Mouse (Mus musculus) left cerebral cortex, adult 18-20 months (tissue): ENCODE data around the gene Wfdc8. TPM values are rescaled to one million over a fixed set of nuclear protein-coding genes. Genes with fewer than 3 reads are reported as not detected.
"Not testable (repeated sequence)": the region's sequence is repeated elsewhere in the genome, so short reads cannot be mapped to it uniquely, and the experiment has no call there.

Experiments
- DNase-seq, 2 experiments: peaks; one replicate each; pipeline ENCODE4 v3.0.0; 2021 to 2022; ENCODE audit warnings: low spot score in 2 of 2, mixed read lengths in 1 of 2
- long read RNA-seq, 2 experiments: library from polyadenylated mRNA; stranded (forward); transcript quantifications; one replicate each; pipeline ENCODE4 v2.0.0; 2021
- total RNA-seq, 2 experiments: library from RNA; stranded (reverse); gene quantifications; 2 replicates each; pipeline ENCODE4 v1.2.3; 2021

The Wfdc8 gene
- not detected for total RNA-seq
- long read RNA-seq, experiment 1 = 0 reads
- long read RNA-seq, experiment 2 = 0 reads

DNA sequence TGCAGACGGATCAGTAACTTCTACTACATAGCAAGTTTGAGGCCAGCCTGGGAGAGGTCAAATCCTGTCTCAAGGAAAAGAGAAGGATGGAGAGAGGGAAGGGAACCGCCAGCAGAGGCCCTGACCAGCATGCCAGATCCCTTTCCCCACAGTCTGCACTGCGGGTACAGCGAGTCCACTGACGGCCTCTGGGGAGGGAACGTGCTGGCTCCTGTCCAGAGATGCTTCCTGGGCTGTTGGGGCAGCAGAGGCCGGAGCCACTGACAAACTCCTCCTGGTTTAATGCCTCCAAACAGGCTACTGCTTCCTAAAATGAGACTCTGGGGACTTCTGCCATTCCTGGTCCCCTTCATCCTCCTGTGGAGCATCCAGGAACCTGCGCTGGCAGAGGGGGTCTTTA, at the start of gene Wfdc8, which contains the start of gene Wfdc6b:
TSS of gene Wfdc8 (minus strand) at position 156 of the 400 bp plus-strand sequence.
TSS of gene Wfdc6b (plus strand) at position 52 of the 400 bp plus-strand sequence.
- DNase-seq = not testable (repeated sequence)

DNA sequence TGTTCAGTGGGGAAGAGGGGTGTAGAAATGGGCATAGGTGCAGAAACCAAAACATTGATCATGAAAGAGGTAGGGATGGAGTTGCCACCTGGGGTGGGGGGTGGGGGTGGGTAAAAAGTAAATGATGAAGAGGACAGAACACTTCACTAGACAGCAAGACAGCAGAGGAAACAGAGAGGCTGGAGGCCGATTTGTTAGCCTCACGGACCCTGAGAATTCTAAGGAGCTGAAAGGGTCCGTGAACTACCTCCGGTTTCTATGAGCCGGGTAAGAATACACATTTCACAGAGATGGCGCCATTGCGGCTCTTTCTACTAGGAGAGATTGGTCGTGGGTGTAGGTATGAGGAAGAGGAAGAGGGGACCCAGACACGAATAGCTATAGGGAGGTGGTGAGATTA, 43.1 kb upstream of the Wfdc8 start, which contains the start of gene Wfdc9:
TSS of gene Wfdc9 (minus strand) at position 101 of the 400 bp plus-strand sequence.
- DNase-seq = no peak

DNA sequence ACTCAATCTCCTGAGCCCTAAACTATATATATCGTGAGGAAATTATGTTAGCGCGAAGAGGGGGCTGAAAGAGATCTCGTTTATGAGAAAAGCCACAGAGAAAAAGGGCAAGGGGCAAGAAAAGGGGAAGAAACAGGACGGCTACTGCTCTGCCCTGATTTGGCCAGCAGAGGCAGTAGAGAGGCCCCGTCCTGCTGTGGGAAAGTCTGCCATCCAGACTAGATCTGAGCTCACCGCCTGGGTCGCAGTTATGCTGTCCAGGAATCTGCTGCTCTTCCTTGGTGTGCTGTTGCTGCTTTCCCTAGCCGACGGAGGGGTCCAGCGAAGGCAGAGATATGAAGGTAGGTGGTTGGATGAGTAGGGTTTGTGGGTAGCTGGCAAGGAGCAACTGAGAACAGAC, 42.4 kb upstream of the Wfdc8 start, which contains the start of gene Wfdc10:
TSS of gene Wfdc10 (plus strand) at position 189 of the 400 bp plus-strand sequence.
- DNase-seq = peak in 1 of 2 experiments; percentile 35

DNA sequence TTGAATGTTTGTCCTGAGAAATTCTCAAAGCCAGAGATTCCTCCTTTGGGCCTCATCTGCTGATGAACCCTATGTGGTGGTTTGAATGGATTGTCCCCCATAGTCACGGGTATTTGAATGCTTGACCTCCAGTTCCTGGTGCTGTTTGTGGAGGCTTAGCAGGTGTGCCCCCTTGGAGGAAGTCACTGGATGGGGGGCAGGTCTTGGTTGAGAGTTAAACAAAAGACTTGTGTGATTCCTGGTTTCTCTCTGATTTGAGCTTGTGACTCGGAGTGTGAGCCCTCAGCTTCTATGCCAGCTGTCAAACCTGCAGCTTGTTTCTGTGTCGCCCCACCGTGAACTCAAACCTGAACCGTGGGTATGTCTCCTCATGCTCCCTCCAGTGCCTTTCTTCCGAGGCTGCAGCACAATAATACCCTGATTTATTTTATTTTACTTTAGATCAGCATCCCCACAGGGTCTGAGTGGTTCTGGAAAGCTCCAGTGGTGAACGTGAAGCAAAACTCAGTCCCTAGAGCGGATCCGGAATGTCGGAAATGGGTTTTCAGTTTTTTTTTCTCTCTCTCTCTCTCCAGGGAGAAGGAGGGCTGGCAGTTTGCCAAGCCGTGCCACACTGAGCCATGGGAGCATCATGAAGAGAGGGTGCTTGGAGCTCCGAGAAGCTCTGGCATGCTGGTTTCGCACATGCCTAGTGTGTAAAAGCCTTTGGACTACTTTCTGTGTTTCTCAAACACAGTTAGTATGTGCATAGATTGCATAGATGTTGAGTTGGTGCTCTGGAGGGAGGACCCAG, 28.7 kb upstream of the Wfdc8 start:
- peak in 1 of 2 experiments; percentile 4 for DNase-seq

DNA sequence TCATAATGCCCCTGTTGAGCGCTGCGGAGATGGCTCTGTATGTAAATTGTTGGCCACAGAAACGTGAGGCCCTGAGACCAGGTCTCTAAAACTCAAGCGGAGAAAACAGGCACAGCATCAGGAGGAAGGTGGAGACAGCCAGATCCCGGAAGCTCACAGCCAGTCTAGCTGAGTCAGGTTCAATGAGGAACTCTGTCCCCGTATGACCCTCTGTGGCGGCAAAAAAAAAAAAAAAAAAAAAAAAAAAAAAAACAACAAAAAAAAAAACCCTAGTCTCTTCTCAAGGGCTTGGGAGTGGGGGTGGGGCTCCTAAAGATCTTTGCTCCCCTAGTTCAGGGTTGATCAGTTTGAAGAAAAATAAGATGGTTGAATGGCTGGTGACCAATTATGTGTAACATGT, 27.7 kb upstream of the Wfdc8 start:
- DNase-seq = no peak

- DNase-seq = no peak
Observed at GRCm38 (mm10) chr2:164638696-164639095, 25.3 kb upstream of the Wfdc8 start, which contains the start of gene Wfdc16. Gene Wfdc16, minus strand, starts transcription at chr2:164638796.

GRCm38 (mm10) chr2:164635266-164635665, 21.8 kb upstream of the Wfdc8 start:
- DNase-seq = no peak

GRCm38 (mm10) chr2:164621775-164622174, 8.3 kb upstream of the Wfdc8 start:
- DNase-seq = no peak

- DNase-seq = no peak
Observed at GRCm38 (mm10) chr2:164619050-164619449, 5.6 kb upstream of the Wfdc8 start.

GRCm38 (mm10) chr2:164615386-164615785, 2.0 kb upstream of the Wfdc8 start:
- DNase-seq = no peak

GRCm38 (mm10) chr2:164608781-164609180, 4.6 kb downstream of the Wfdc8 start:
- no peak for DNase-seq

DNA sequence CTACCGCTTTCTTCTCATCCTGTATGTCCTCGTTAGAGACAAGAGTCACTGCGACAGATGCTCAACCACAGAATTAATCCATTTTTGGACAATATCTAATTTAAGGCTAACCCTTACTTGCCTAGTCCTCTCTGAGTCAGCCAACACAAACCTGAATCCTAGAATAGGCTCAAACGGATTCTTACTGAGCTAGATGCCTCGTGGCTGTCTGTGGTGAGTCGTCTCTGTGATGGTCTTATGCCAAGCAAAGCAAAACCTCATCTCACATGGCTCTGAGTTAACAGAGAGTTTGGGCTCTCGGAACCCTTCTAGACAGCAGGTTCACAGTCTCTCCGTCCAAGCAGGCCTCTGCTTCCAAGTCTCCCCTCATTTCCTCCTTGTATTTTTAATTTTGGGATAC, 9.0 kb downstream of the Wfdc8 start:
- no peak for DNase-seq

DNA sequence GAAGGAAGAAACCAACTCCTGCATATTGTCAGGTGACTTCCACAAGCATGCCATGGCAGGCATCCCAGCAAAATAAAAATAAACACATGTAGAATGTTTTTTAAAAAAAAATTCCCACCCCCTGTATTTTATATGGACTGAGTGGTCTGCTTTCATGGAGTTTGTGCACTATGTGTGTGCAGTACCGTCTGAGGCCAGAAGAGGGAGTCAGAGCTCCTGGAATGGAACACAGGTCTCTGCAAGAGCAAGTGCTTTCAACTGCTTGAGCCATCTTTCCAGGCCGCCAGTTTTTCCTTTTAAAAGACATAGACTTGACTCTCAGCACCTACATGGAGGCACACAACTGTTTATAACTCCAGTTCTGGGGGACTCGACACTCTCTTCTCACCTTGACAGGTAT, 9.9 kb downstream of the Wfdc8 start:
- DNase-seq = no peak

- DNase-seq = no peak
Observed at GRCm38 (mm10) chr2:164600179-164600578, 13.2 kb downstream of the Wfdc8 start.

DNA sequence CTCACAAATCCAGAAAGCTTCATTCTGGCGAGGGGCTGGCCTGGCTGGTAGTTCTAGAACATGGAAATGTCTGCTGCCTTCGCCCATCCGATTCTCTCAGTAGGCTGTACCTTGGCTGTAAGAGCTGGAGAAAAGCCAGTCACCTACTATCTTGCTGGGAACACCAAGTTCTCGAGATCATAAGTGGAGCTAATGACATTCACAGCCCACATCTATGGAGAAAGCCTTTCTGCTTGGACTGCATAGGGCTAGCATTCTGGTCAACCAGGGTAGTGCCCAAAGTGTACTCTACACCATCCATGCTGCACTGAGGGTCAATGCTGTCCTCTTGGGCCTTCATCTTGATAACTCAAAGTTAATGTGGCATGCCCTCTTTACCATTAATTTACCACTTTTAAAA, 19.9 kb downstream of the Wfdc8 start, which contains the start of gene Eppin:
TSS of gene Eppin (minus strand) at position 101 of the 400 bp plus-strand sequence.
- no peak for DNase-seq

DNA sequence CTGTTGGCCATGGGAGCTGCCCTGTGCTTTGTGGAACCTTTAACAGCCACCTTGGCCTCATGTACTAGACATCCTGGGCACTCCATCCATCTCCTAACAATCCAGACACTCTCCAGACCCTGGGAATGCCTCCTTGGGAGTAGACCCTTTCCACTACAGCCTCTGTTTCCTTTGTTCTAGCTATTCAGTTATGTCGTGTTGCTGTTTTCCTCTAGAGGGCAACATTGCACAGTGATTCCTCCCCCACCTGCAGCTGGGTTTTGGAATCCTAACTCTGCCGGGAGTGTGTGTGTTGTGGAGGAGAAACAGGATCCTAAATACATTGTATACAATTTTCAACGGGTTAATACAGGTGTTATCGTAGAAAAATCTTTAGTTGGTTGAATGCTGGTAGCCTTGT, 21.4 kb downstream of the Wfdc8 start:
- DNase-seq = peak; percentile 16 to 27

- not testable (repeated sequence) for DNase-seq
Observed at GRCm38 (mm10) chr2:164585025-164585725, 28.3 kb downstream of the Wfdc8 start, which contains the start of gene Wfdc6a. Gene Wfdc6a, minus strand, starts transcription at chr2:164585447.

- not testable (repeated sequence) for DNase-seq
Observed at GRCm38 (mm10) chr2:164573359-164573758, 40.1 kb downstream of the Wfdc8 start, which contains the start of gene Spint3. Gene Spint3, minus strand, starts transcription at chr2:164573459.

- DNase-seq = no peak
Observed at GRCm38 (mm10) chr2:164567460-164567859, 46.0 kb downstream of the Wfdc8 start.

- no peak for DNase-seq
Observed at GRCm38 (mm10) chr2:164566997-164567396, 46.4 kb downstream of the Wfdc8 start.

DNA sequence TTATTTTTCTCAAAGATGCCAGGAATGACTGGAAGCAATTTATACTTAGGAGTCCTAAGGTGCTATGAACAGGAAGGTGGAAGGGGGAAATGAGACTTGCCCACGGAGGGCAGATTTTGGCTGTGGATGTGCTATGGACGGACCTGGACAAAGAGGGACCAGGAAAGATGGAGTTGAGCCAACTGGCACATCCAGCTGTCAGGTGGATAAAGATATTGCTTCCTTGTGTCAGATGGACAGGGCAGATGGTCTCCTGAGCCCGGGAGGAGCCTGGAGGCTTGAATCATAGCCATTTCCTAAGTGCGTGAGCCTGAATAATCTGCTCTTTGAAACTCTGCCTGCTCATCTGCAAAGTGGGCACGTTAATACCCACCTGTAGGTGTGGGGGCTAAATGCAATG, 49.1 kb downstream of the Wfdc8 start:
- DNase-seq = no peak
